Mouse (Mus musculus): ENCODE results near the gene Ctnnb1.

DNA sequence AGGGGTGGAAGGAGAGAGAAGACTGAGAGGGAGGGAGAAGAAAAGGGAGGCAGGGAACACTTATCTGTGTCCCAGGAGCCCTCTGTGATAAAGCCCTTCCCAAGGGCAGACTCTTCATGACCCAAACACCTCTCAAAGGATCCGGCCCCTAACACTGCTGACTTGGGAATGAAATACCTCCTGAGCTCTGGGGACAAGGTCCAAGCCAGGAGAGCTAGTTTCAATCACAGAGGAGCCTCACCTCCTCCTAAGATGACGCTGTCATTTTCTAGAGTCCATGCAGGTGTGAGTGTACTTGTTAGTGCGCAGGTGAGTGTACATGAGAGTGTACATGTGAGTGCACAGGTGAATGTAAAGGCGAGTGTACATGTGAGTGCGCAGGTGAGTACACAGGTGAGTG lies 56.0 kb downstream of the Ctnnb1 start:
- TF ChIP-seq POLR2A (IDR thresholded peaks at IDR 0.05; ENCODE audit: borderline replicate concordance, low read depth, low read length): no peak
- no peak for TF ChIP-seq CTCF (IDR thresholded peaks at IDR 0.05; ENCODE audit: low read depth, low read length)

Data from bone marrow macrophage, adult 2 months (primary cell).